Mouse (Mus musculus) midbrain, embryonic 10.5 days (tissue): ENCODE measurements at regions not wholly inside any gene's neighbourhood (a gene's known extent, or its start where the extent isn't known, plus 50 kb on each side); places are given as distances from the start of the nearest gene placed in this dataset.
A peak's percentile ranks its signal among the peaks of the same experiment; 100 is the strongest.

Experiments used
- DNase-seq: peaks from one replicate; pipeline ENCODE4 v3.0.0-alpha.2; 2017; ENCODE audit warnings: low spot score
- H3K27ac ChIP-seq: fragments of 300-500 bp; sonication (generic); replicated peaks from 2 replicates; pipeline ENCODE4 v1.5.1; 2016; ENCODE audit warnings: mild to moderate bottlenecking
- H3K27me3 ChIP-seq: fragments of 300-500 bp; sonication (generic); 2 replicates; pipeline ENCODE4 v1.6.1; 2016; ENCODE audit warnings: low read depth, mild to moderate bottlenecking; ENCODE audit not compliant: poor library complexity, severe bottlenecking
- H3K36me3 ChIP-seq: fragments of 300-500 bp; sonication (generic); 2 replicates; pipeline ENCODE4 v1.6.1; 2016; ENCODE audit warnings: mild to moderate bottlenecking, moderate library complexity
- H3K4me1 ChIP-seq: fragments of 300-500 bp; sonication (generic); 2 replicates; pipeline ENCODE4 v1.6.1; 2016
- H3K4me3 ChIP-seq: fragments of 300-500 bp; sonication (generic); 2 replicates; pipeline ENCODE4 v1.5.1; 2016; ENCODE audit warnings: mild to moderate bottlenecking, moderate library complexity
- H3K9me3 ChIP-seq: fragments of 300-500 bp; sonication (generic); replicated peaks from 2 replicates; pipeline ENCODE4 v1.6.1; 2016; ENCODE audit warnings: mild to moderate bottlenecking
- WGBS: fragments of 180-500 bp; shearing (Covaris S2); methylation state at CpG from one replicate; pipeline ENCODE4 v1.1.7; 2016; 5-methylcytosine and 5-hydroxymethylcytosine counted together

GRCm38 (mm10) chr8:107824640-107825039 lies 117.8 kb upstream of the Zfhx3 start:
- under 1% methylated on average over 14 of the region's 14 CpGs for WGBS
- Histone ChIP-seq H3K9me3 (no peaks in the 10 kb centered on the region), H3K4me1 (peaks cover 43% of the 10 kb centered on the region), H3K27ac (peak overlapping the region; percentile 85), H3K27me3 (peaks cover 22% of the 10 kb centered on the region), H3K36me3 (no peaks in the 10 kb centered on the region), H3K4me3 (peak overlapping the region; percentile 49)
- DNase-seq, result peak; percentile 60

- Histone ChIP-seq H3K4me3 (no peak overlapping the region), H3K27me3 (peaks cover 13% of the 10 kb centered on the region), H3K36me3 (no peaks in the 10 kb centered on the region), H3K9me3 (no peaks in the 10 kb centered on the region), H3K27ac (no peak overlapping the region), H3K4me1 (peaks cover 19% of the 10 kb centered on the region)
- DNase-seq, result no peak
- WGBS, result 81% methylated on average over 17 of the region's 17 CpGs
These were observed 114.8 kb upstream of the Zfhx3 start for GRCm38 (mm10) chr8:107827500-107828125.

DNA sequence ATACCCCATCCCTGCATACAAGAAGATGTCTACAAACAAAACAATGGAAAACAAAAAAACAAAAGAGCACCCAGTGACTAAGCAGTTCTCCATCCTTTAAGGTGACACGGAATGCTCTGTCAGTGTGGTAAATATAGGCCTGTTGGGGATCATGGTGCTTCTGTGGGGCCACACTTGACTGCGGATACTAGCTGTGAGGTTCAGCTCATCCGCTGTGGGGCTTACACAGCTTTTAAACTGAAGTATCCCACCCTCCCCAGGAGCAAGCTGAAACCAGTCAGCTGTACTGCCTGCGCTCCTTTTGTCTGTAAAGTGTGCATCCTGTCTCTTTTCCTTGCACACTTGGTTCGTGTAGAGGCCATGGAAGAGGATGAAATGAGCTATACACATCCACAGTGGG lies 113.9 kb upstream of the Zfhx3 start:
- H3K4me3 ChIP-seq, result no peak overlapping the region
- 89% methylated on average over 5 of the region's 5 CpGs for WGBS
- H3K36me3 ChIP-seq, result no peaks in the 10 kb centered on the region
- no peaks in the 10 kb centered on the region for H3K9me3 ChIP-seq
- H3K27me3 ChIP-seq, result peaks cover 11% of the 10 kb centered on the region; the same call in 1 of the 2 replicates
- DNase-seq, result no peak
- H3K4me1 ChIP-seq, result peaks cover 21% of the 10 kb centered on the region
- H3K27ac ChIP-seq, result no peak overlapping the region

DNA sequence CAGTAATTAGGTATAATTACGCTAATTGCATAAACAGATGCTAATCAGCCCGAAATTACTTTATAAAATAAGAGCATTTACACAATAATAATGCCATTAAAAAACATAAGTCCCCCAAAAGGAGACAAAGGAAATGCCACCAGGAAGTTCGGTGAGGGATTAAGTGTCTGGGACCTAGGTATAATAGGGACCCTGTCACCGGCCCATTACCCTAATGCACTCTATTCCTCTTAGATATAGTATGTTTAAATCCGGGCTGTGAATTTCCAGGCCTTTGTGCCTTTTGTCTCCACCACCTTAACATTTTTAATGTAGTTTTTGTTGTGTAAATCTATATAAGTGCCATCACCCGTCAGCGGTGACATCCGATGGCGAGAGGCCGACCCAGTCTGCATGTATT lies 109.0 kb upstream of the Zfhx3 start:
- H3K9me3 ChIP-seq, result no peaks in the 10 kb centered on the region
- no peaks in the 10 kb centered on the region for H3K36me3 ChIP-seq
- DNase-seq, result no peak
- H3K4me1 ChIP-seq, result peaks cover 14% of the 10 kb centered on the region
- H3K27me3 ChIP-seq, result peaks cover 11% of the 10 kb centered on the region; the same call in 1 of the 2 replicates
- no peak overlapping the region for H3K4me3 ChIP-seq
- WGBS, result 57% methylated on average over 10 of the region's 10 CpGs
- no peak overlapping the region for H3K27ac ChIP-seq

- Histone ChIP-seq H3K9me3 (no peaks in the 10 kb centered on the region), H3K4me3 (no peak overlapping the region), H3K27ac (no peak overlapping the region), H3K36me3 (no peaks in the 10 kb centered on the region), H3K27me3 (no peaks in the 10 kb centered on the region), H3K4me1 (no peaks in the 10 kb centered on the region)
- 89% methylated on average over 3 of the region's 3 CpGs for WGBS
- no peak for DNase-seq
These were observed 96.3 kb upstream of the Zfhx3 start for GRCm38 (mm10) chr8:107846141-107846540.

DNA sequence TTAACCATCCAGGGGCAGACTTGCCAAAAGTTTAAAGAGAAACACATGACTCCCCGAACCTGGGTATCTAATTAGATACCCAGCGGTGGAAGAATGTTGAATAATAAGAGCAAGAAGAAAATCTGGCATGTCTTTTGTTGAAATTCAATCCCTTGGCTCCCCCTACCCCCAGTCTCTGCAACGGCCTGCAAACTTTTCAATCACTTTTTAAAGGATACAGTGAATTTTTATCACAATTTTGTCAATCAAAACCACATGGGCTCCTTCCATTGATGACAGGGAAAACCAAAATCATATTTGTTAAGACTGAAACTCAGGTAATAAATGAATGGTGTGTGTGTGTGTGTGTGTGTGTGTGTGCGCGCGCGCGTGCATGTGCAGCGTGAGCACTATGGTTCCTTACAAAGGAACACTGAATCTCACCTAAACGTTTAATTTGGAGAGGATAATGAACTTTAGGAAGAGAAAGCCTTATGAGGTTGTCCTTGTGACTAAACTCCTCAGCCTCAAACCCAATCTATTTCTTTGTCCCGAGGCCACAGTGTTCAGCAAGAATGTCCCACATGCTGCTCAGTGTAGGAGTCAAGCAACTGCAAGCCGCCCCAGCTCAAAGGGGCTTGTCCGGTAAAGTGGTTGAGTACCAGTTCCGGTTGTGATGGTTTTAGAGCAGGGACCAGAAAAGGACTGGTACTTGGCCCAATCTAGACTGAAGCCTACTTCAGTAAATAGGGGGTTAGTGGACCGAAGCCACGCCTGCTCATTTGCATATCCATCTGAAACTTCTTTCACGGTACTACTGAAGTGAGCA lies 91.0 kb upstream of the Zfhx3 start:
- no peaks in the 10 kb centered on the region for H3K9me3 ChIP-seq
- H3K36me3 ChIP-seq, result no peaks in the 10 kb centered on the region
- H3K4me3 ChIP-seq, result no peak overlapping the region
- no peak overlapping the region for H3K27ac ChIP-seq
- no peak for DNase-seq
- peaks cover 6% of the 10 kb centered on the region; the same call in 1 of the 2 replicates for H3K4me1 ChIP-seq
- WGBS, result 83% methylated on average over 17 of the region's 17 CpGs
- H3K27me3 ChIP-seq, result no peaks in the 10 kb centered on the region

GRCm38 (mm10) chr8:107859770-107860169 lies 82.7 kb upstream of the Zfhx3 start:
- no peaks in the 10 kb centered on the region for H3K27me3 ChIP-seq
- H3K36me3 ChIP-seq, result no peaks in the 10 kb centered on the region
- WGBS, result 93% methylated on average over 4 of the region's 4 CpGs
- H3K27ac ChIP-seq, result no peak overlapping the region
- H3K9me3 ChIP-seq, result no peaks in the 10 kb centered on the region
- DNase-seq, result no peak
- peaks cover 20% of the 10 kb centered on the region for H3K4me1 ChIP-seq
- H3K4me3 ChIP-seq, result no peak overlapping the region

DNA sequence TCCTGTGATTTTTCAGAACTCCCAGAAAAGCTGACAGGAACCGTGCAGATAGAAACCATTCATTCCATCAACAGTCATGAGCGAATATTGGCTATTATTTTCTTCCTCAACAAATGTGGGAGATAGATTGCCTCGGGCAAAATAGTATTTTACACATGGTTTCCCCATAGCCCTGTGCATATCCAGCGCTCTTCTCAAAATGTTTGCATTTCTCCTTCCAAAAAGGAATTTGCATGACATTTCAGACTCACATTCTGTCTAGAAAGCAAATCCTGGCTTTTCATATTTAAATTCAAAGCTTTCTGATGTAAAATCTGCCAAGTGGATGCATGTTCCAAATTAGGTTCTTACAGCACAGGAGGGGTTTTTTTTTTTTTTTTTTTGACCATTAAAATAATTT lies 82.2 kb upstream of the Zfhx3 start:
- H3K4me3 ChIP-seq, result no peak overlapping the region
- 88% methylated on average over 4 of the region's 4 CpGs for WGBS
- H3K4me1 ChIP-seq, result peaks cover 22% of the 10 kb centered on the region
- H3K27ac ChIP-seq, result no peak overlapping the region
- no peaks in the 10 kb centered on the region for H3K9me3 ChIP-seq
- no peaks in the 10 kb centered on the region for H3K36me3 ChIP-seq
- DNase-seq, result no peak
- H3K27me3 ChIP-seq, result no peaks in the 10 kb centered on the region

DNA sequence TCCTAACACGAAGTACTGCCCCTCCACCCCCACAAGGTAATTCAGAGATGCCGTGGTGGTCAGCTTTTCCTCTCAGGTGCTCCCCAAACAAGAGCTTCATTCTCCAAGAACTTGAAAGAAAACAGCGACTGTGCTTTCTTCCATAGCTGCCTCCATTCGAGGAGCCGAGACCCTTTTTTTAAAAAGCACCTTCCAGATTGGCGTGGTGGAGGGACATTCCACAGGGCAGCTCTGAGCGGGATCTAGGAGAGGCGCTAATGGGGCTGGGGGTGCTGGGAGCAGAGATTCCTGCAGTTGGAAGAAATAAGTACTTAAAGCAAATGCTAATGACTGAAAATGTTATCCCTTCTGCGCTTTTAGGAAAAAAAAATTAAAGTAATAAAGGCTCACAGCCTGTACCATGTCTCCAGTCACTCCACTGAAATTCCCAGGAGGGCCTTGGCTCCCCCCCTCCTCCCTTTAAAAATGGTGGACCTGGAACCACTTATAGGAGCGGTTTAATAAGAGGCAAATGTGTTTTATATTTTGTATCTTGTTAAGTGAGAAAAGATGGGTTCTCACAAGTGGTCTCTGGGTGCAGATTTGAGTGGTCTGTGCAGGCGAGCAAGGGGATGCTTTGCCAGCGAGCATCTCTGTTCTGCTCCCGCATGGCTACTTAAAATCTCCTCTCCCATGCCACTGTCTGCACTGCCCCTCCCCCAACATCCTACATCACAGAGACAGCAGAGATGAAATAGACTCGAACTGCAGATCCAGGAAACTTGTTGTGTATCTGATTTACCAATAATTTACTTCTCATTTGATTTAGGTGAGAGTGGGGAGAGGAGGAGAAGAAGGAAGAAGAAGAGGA lies 77.4 kb upstream of the Zfhx3 start:
- H3K4me1 ChIP-seq, result peaks cover 21% of the 10 kb centered on the region
- no peaks in the 10 kb centered on the region for H3K27me3 ChIP-seq
- H3K27ac ChIP-seq, result no peak overlapping the region
- no peaks in the 10 kb centered on the region for H3K9me3 ChIP-seq
- no peak overlapping the region for H3K4me3 ChIP-seq
- no peaks in the 10 kb centered on the region for H3K36me3 ChIP-seq
- no peak for DNase-seq
- WGBS, result 75% methylated on average over 14 of the region's 14 CpGs

GRCm38 (mm10) chr8:107865744-107866143 lies 76.7 kb upstream of the Zfhx3 start:
- no peak overlapping the region for H3K27ac ChIP-seq
- no peaks in the 10 kb centered on the region for H3K9me3 ChIP-seq
- no peak for DNase-seq
- peaks cover 14% of the 10 kb centered on the region for H3K4me1 ChIP-seq
- 86% methylated on average over 4 of the region's 4 CpGs for WGBS
- H3K36me3 ChIP-seq, result no peaks in the 10 kb centered on the region
- no peaks in the 10 kb centered on the region for H3K27me3 ChIP-seq
- H3K4me3 ChIP-seq, result no peak overlapping the region

GRCm38 (mm10) chr8:107871718-107872117 lies 70.7 kb upstream of the Zfhx3 start:
- no peaks in the 10 kb centered on the region for H3K36me3 ChIP-seq
- peaks cover 16% of the 10 kb centered on the region for H3K4me1 ChIP-seq
- WGBS, result 53% methylated on average over 15 of the region's 15 CpGs
- peak overlapping the region; percentile 49; the same call in 1 of the 2 replicates for H3K27ac ChIP-seq
- no peak for DNase-seq
- H3K9me3 ChIP-seq, result no peaks in the 10 kb centered on the region; the same call in 1 of the 2 replicates
- no peaks in the 10 kb centered on the region for H3K27me3 ChIP-seq
- H3K4me3 ChIP-seq, result peak overlapping the region; percentile 25

- no peaks in the 10 kb centered on the region for H3K36me3 ChIP-seq
- peak overlapping the region; percentile 25 for H3K4me3 ChIP-seq
- 49% methylated on average over 11 of the region's 11 CpGs for WGBS
These were observed 70.3 kb upstream of the Zfhx3 start for GRCm38 (mm10) chr8:107872121-107872520.

More at GRCm38 (mm10) chr8:107872121-107872520, 70.3 kb upstream of the Zfhx3 start:
- Histone ChIP-seq H3K27ac (peak overlapping the region; percentile 49), H3K4me1 (peaks cover 16% of the 10 kb centered on the region), H3K27me3 (no peaks in the 10 kb centered on the region), H3K9me3 (no peaks in the 10 kb centered on the region; the same call in 1 of the 2 replicates)
- DNase-seq, result no peak
